Comparison of ENCODE assay signal across 28 mouse cellular contexts in genomic region chr16:8840557-8840956, GRCm38 (mm10). TPM values are rescaled to one million over a fixed set of nuclear protein-coding genes. Genes with fewer than 3 reads are reported as not detected.
DNase-seq lines count a peak whose midpoint lies in the region; ATAC-seq lines count a peak whose summit lies in the region.
"Had no signal": no experiment of that assay in that cellular context is flagged by ENCODE, and none has a peak within 500 bp of the region (broad histone marks: within the 10 kb centered on the region; RNA-seq: fewer than 3 reads in every experiment).

No protein-coding gene starts in this region.

- ATAC-seq in midbrain, embryonic 11.5 days (ENCODE audit: low FRiP score) = no peak
- no peak for ATAC-seq in midbrain, embryonic 13.5 days
- peak; percentile 20 for ATAC-seq in CD4-positive, CD25-positive, alpha-beta regulatory T cell, adult 4 months
- ATAC-seq: forebrain, embryonic 15.5 days; hindbrain, postnatal 0 days; intestine, embryonic 15.5 days had no signal

- DNase-seq in midbrain, embryonic 11.5 days (ENCODE audit: low spot score, missing footprints) = peak; percentile 73
- peak; percentile 67 for DNase-seq in induced T-regulatory cell, adult 2 months (ENCODE audit: low read depth)
- DNase-seq in kidney, postnatal 25 days = no peak
- no peak for DNase-seq in liver
- DNase-seq: adrenal gland, postnatal 10 days; adrenal gland, postnatal 36 days; cerebellum, adult 2 months; cerebellum, adult 9-11 months; cerebellum, postnatal 36 days; embryo, embryonic 11 days; gastrocnemius, postnatal 10 days; gastrocnemius, postnatal 36 days; heart, adult 2 months; heart, postnatal 14 days; heart, postnatal 4 days; kidney, adult 11 months had no signal

- peaks cover 4% of the 10 kb centered on the region; the same call in 1 of the 2 replicates for H3K36me3 ChIP-seq in midbrain, embryonic 11.5 days (ENCODE audit: control insufficient read depth, insufficient read depth, low read length)
- H3K36me3 ChIP-seq in midbrain, embryonic 13.5 days = peaks cover 57% of the 10 kb centered on the region

- H3K27me3 ChIP-seq in midbrain, embryonic 11.5 days (ENCODE audit: control insufficient read depth, insufficient read depth, low read length) = no peaks in the 10 kb centered on the region
- H3K27me3 ChIP-seq in midbrain, embryonic 13.5 days = no peaks in the 10 kb centered on the region
- H3K27me3 ChIP-seq: embryonic facial prominence, embryonic 13.5 days; forebrain, embryonic 12.5 days; forebrain, embryonic 15.5 days; heart, embryonic 13.5 days; intestine, embryonic 15.5 days had no signal

- no peak overlapping the region for H3K4me2 ChIP-seq in midbrain, embryonic 11.5 days
- no peak overlapping the region for H3K4me2 ChIP-seq in midbrain, embryonic 13.5 days (replicated peaks)
- H3K4me2 ChIP-seq: embryonic facial prominence, embryonic 13.5 days; forebrain, embryonic 12.5 days; forebrain, embryonic 15.5 days; heart, embryonic 13.5 days; hindbrain, embryonic 14.5 days; intestine, embryonic 15.5 days had no signal

- H3K27ac ChIP-seq in midbrain, embryonic 11.5 days (ENCODE audit: low read depth, low read length) = no peak overlapping the region
- no peak overlapping the region for H3K27ac ChIP-seq in midbrain, embryonic 13.5 days
- H3K27ac ChIP-seq: embryonic facial prominence, embryonic 10.5 days; embryonic facial prominence, embryonic 13.5 days; forebrain, embryonic 12.5 days; forebrain, embryonic 15.5 days; heart, adult 2 months; heart, embryonic 10.5 days; heart, embryonic 13.5 days; hindbrain, embryonic 14.5 days; hindbrain, postnatal 0 days; intestine, embryonic 15.5 days had no signal

- H3K9ac ChIP-seq in midbrain, embryonic 11.5 days (ENCODE audit: low read length) = no peak overlapping the region
- no peak overlapping the region for H3K9ac ChIP-seq in midbrain, embryonic 13.5 days (replicated peaks)
- H3K9ac ChIP-seq: embryonic facial prominence, embryonic 13.5 days; forebrain, embryonic 12.5 days; forebrain, embryonic 15.5 days; heart, embryonic 13.5 days; hindbrain, embryonic 14.5 days; intestine, embryonic 15.5 days had no signal

- no peak overlapping the region for H3K4me3 ChIP-seq in midbrain, embryonic 11.5 days (ENCODE audit: low read depth, low read length)
- H3K4me3 ChIP-seq in midbrain, embryonic 13.5 days (replicated peaks) = no peak overlapping the region
- H3K4me3 ChIP-seq: embryonic facial prominence, embryonic 10.5 days; embryonic facial prominence, embryonic 13.5 days; erythroblast, embryonic 14.5 days; forebrain, embryonic 12.5 days; forebrain, embryonic 15.5 days; heart, adult 2 months; heart, embryonic 10.5 days; heart, embryonic 13.5 days; intestine, embryonic 15.5 days had no signal

- H3K9me3 ChIP-seq in midbrain, embryonic 11.5 days (ENCODE audit: control insufficient read depth, low read length) = no peaks in the 10 kb centered on the region
- H3K9me3 ChIP-seq in midbrain, embryonic 13.5 days = no peaks in the 10 kb centered on the region
- H3K9me3 ChIP-seq: embryonic facial prominence, embryonic 10.5 days; embryonic facial prominence, embryonic 13.5 days; forebrain, embryonic 12.5 days; forebrain, embryonic 15.5 days; heart, embryonic 10.5 days; heart, embryonic 13.5 days; intestine, embryonic 15.5 days had no signal

- 94% methylated on average over 3 of the region's 3 CpGs for WGBS in midbrain, embryonic 11.5 days
- WGBS in midbrain, embryonic 13.5 days = 94% methylated on average over 3 of the region's 3 CpGs

- H3K4me1 ChIP-seq in midbrain, embryonic 11.5 days (ENCODE audit: control insufficient read depth, insufficient read depth, low read length) = no peaks in the 10 kb centered on the region
- H3K4me1 ChIP-seq in midbrain, embryonic 13.5 days (replicated peaks) = peaks cover 9% of the 10 kb centered on the region
- H3K4me1 ChIP-seq: embryonic facial prominence, embryonic 10.5 days; embryonic facial prominence, embryonic 13.5 days; heart, embryonic 10.5 days; intestine, embryonic 15.5 days had no signal

RNA-seq across cellular contexts. Expression of gene 1810013L24Rik, which starts 10.7 kb away (rescaled TPM):
- polyA plus RNA-seq in midbrain, embryonic 11.5 days (2014; fragmentation: Nextera tagmentation; extraction: Ambion mirVana) = 21.6 and 23.7 TPM in 2 replicates
- 31.3 and 35.4 TPM in 2 replicates for polyA plus RNA-seq in midbrain, embryonic 13.5 days (2015; fragmentation: Nextera tagmentation; extraction: Ambion mirVana)
- 10 to 100 TPM; 16.6 to 25.7 TPM for polyA plus RNA-seq in CD4-positive, CD25-positive, alpha-beta regulatory T cell, adult 4 months (2017; shearing (Covaris generic))

RNA-seq across cellular contexts. Expression of gene Usp7, which starts 48.4 kb away (rescaled TPM):
- polyA plus RNA-seq in midbrain, embryonic 11.5 days (2014; fragmentation: Nextera tagmentation; extraction: Ambion mirVana) = 35.7 and 41.0 TPM in 2 replicates
- 30.3 and 38.7 TPM in 2 replicates for polyA plus RNA-seq in midbrain, embryonic 13.5 days (2015; fragmentation: Nextera tagmentation; extraction: Ambion mirVana)
- polyA plus RNA-seq in CD4-positive, CD25-positive, alpha-beta regulatory T cell, adult 4 months (2017; shearing (Covaris generic)) = 10 to 100 TPM; 39.2 to 51.8 TPM

Comparison
In these comparisons a context has a peak if more than half of its experiments do, and no peak if none do; other contexts are left out.
1. DNase-seq: peak in midbrain, embryonic 11.5 days (single experiment) and induced T-regulatory cell, adult 2 months (single experiment); none in kidney, postnatal 25 days (0 of 2) and liver (single experiment).